ENCODE assay signal across 8 mouse cellular contexts in the genomic region with DNA sequence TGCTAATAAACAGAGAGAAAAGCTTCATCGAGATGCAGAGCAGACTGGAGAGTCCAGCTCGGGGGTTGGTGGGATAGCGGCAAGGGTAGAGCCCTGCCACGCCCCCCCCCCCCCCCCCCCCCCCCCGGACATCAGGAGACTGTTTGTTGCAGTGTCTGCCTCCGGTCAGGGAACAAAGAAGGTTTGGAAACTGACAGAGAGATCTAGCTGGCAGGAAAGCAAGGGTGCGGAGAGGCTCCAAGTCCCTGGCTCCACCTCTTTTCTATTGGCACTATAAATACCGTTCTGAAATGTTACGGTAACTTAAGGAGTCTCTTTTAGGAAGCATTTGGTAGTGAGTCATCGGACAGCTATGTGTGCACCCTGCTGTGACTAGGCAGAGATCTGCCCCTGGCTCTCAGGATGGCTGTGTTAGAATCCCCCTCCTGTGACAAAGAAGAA.
DNase-seq lines count a peak whose midpoint lies in the region; ATAC-seq and TF ChIP-seq lines count a peak whose summit lies in the region.
"Had no signal": no experiment of that assay in that cellular context is flagged by ENCODE, and none has a peak within 500 bp of the region (broad histone marks: within the 10 kb centered on the region; RNA-seq: fewer than 3 reads in every experiment).

No protein-coding gene starts in this region.

- peak; percentile 92 for DNase-seq in NIH3T3 (ENCODE audit: low read depth)
- peak; percentile 58 for DNase-seq in forebrain, embryonic 11.5 days (ENCODE audit: low spot score)
- DNase-seq in heart, postnatal 0 days (ENCODE audit: low spot score) = peak; percentile 95
- DNase-seq in liver, embryonic 11.5 days (ENCODE audit: low spot score) = no peak

- H3K36me3 ChIP-seq in ES-Bruce4 (ENCODE audit: control insufficient read depth, insufficient read depth, low read length, poor library complexity, severe bottlenecking) = no peaks in the 10 kb centered on the region
- H3K36me3 ChIP-seq in forebrain, embryonic 11.5 days (ENCODE audit: control insufficient read depth, insufficient read depth, low read length) = no peaks in the 10 kb centered on the region
- no peaks in the 10 kb centered on the region for H3K36me3 ChIP-seq in heart, postnatal 0 days (replicated peaks; ENCODE audit: control insufficient read depth, insufficient read depth, low read length)
- H3K36me3 ChIP-seq in limb, embryonic 12.5 days = no peaks in the 10 kb centered on the region
- no peaks in the 10 kb centered on the region for H3K36me3 ChIP-seq in neural tube, embryonic 13.5 days
- H3K36me3 ChIP-seq in liver, embryonic 11.5 days (ENCODE audit: control insufficient read depth, insufficient read depth, low read length) = no peaks in the 10 kb centered on the region

- 0 out of 2 replicates have a peak overlapping the region, but pooled peaks have one; percentile 60 for H3K27ac ChIP-seq in ES-Bruce4 (ENCODE audit: insufficient read depth, low read length)
- H3K27ac ChIP-seq in forebrain, embryonic 11.5 days (ENCODE audit: low read depth, low read length) = no peak overlapping the region
- peak overlapping the region; percentile 91 for H3K27ac ChIP-seq in heart, postnatal 0 days (ENCODE audit: low read depth)
- H3K27ac ChIP-seq in limb, embryonic 12.5 days = 0 out of 2 replicates have a peak overlapping the region, but pooled peaks have one; percentile 50
- peak overlapping the region; percentile 49 for H3K27ac ChIP-seq in neural tube, embryonic 13.5 days (replicated peaks)
- no peak overlapping the region for H3K27ac ChIP-seq in liver, embryonic 11.5 days (ENCODE audit: low read depth, low read length)

- H3K9ac ChIP-seq in ES-Bruce4 (ENCODE audit: low read depth, poor library complexity, severe bottlenecking) = no peak overlapping the region
- peak overlapping the region; percentile 37; the same call in 1 of the 2 replicates for H3K9ac ChIP-seq in forebrain, embryonic 11.5 days (ENCODE audit: low read length)
- H3K9ac ChIP-seq in heart, postnatal 0 days (replicated peaks; ENCODE audit: low read depth, low read length) = peak overlapping the region; percentile 14
- H3K9ac ChIP-seq in limb, embryonic 12.5 days (replicated peaks) = no peak overlapping the region
- peak overlapping the region; percentile 52; the same call in 1 of the 2 replicates for H3K9ac ChIP-seq in neural tube, embryonic 13.5 days
- no peak overlapping the region for H3K9ac ChIP-seq in liver, embryonic 11.5 days (ENCODE audit: low read depth, low read length)

- peaks cover 6% of the 10 kb centered on the region for H3K4me1 ChIP-seq in ES-Bruce4 (ENCODE audit: control insufficient read depth, insufficient read depth, low read length)
- H3K4me1 ChIP-seq in forebrain, embryonic 11.5 days (replicated peaks; ENCODE audit: control insufficient read depth, insufficient read depth, low read length) = peaks cover 8% of the 10 kb centered on the region; the same call in 1 of the 2 replicates
- H3K4me1 ChIP-seq in heart, postnatal 0 days (ENCODE audit: control insufficient read depth, insufficient read depth) = peaks cover 20% of the 10 kb centered on the region
- H3K4me1 ChIP-seq in limb, embryonic 12.5 days (replicated peaks) = peaks cover 10% of the 10 kb centered on the region
- peaks cover 15% of the 10 kb centered on the region for H3K4me1 ChIP-seq in neural tube, embryonic 13.5 days (replicated peaks)
- H3K4me1 ChIP-seq in liver, embryonic 11.5 days (replicated peaks; ENCODE audit: control insufficient read depth, insufficient read depth, low read length) = no peaks in the 10 kb centered on the region

- WGBS in forebrain, embryonic 11.5 days = 13% methylated on average over 8 of the region's 10 CpGs
- 1% methylated on average over 10 of the region's 10 CpGs for WGBS in heart, postnatal 0 days
- 24% methylated on average over 8 of the region's 10 CpGs for WGBS in limb, embryonic 12.5 days
- WGBS in neural tube, embryonic 13.5 days = 4% methylated on average over 8 of the region's 10 CpGs
- WGBS in liver, embryonic 11.5 days = 51% methylated on average over 9 of the region's 10 CpGs

- peak; percentile 70; the same call in 1 of the 2 replicates for ATAC-seq in forebrain, embryonic 11.5 days (replicated peaks; ENCODE audit: low FRiP score)
- ATAC-seq in heart, postnatal 0 days (ENCODE audit: insufficient read depth, low read depth) = peak; percentile 96
- ATAC-seq in limb, embryonic 12.5 days (ENCODE audit: insufficient number of reproducible peaks, insufficient read depth, low FRiP score, low TSS enrichment, low read depth) = no peak
- ATAC-seq in neural tube, embryonic 13.5 days (ENCODE audit: low read depth) = peak; percentile 81
- no peak for ATAC-seq in liver, embryonic 11.5 days (replicated peaks; ENCODE audit: low FRiP score)

- peaks cover 1% of the 10 kb centered on the region; the same call in 1 of the 2 replicates for H3K27me3 ChIP-seq in ES-Bruce4 (ENCODE audit: control insufficient read depth, insufficient read depth, low read length, poor library complexity, severe bottlenecking)
- H3K27me3 ChIP-seq in forebrain, embryonic 11.5 days (ENCODE audit: control insufficient read depth, insufficient read depth, low read length) = no peaks in the 10 kb centered on the region
- H3K27me3 ChIP-seq in heart, postnatal 0 days (ENCODE audit: control insufficient read depth, insufficient read depth, low read length) = no peaks in the 10 kb centered on the region
- H3K27me3 ChIP-seq in limb, embryonic 12.5 days = no peaks in the 10 kb centered on the region
- no peaks in the 10 kb centered on the region for H3K27me3 ChIP-seq in neural tube, embryonic 13.5 days
- H3K27me3 ChIP-seq in liver, embryonic 11.5 days (replicated peaks; ENCODE audit: control insufficient read depth, insufficient read depth, low read length) = no peaks in the 10 kb centered on the region

- no peak for TF ChIP-seq POLR2A in ES-Bruce4 (IDR thresholded peaks at IDR 0.05; ENCODE audit: insufficient read depth, low read length)

- no peaks in the 10 kb centered on the region for H3K9me3 ChIP-seq in ES-Bruce4 (replicated peaks; ENCODE audit: control insufficient read depth, insufficient read depth, low read length, poor library complexity, severe bottlenecking)
- no peaks in the 10 kb centered on the region for H3K9me3 ChIP-seq in forebrain, embryonic 11.5 days (ENCODE audit: control insufficient read depth, low read length)
- H3K9me3 ChIP-seq in heart, postnatal 0 days (replicated peaks; ENCODE audit: control insufficient read depth, low read length) = no peaks in the 10 kb centered on the region
- no peaks in the 10 kb centered on the region for H3K9me3 ChIP-seq in limb, embryonic 12.5 days
- H3K9me3 ChIP-seq in neural tube, embryonic 13.5 days = no peaks in the 10 kb centered on the region
- no peaks in the 10 kb centered on the region for H3K9me3 ChIP-seq in liver, embryonic 11.5 days (ENCODE audit: control insufficient read depth, low read length)

- no peak for TF ChIP-seq CTCF in ES-Bruce4 (IDR thresholded peaks at IDR 0.05; ENCODE audit: low read depth, low read length)
- no peak for TF ChIP-seq CTCF in heart, postnatal 0 days (IDR thresholded peaks at IDR 0.05; ENCODE audit: low read depth)

- TF ChIP-seq EP300 in ES-Bruce4 (IDR thresholded peaks at IDR 0.05; ENCODE audit: insufficient read depth, low read depth, low read length) = peak; percentile 68
- no peak for TF ChIP-seq EP300 in heart, postnatal 0 days (IDR thresholded peaks at IDR 0.05; ENCODE audit: low read depth)

- peak overlapping the region; percentile 34; the same call in 1 of the 2 replicates for H3K4me2 ChIP-seq in forebrain, embryonic 11.5 days (ENCODE audit: low read depth, low read length, severe bottlenecking)
- H3K4me2 ChIP-seq in heart, postnatal 0 days (ENCODE audit: low read depth, low read length) = peak overlapping the region; percentile 50
- peak overlapping the region; percentile 37 for H3K4me2 ChIP-seq in limb, embryonic 12.5 days
- peak overlapping the region; percentile 39 for H3K4me2 ChIP-seq in neural tube, embryonic 13.5 days
- H3K4me2 ChIP-seq in liver, embryonic 11.5 days = no peak overlapping the region

- no peak overlapping the region for H3K4me3 ChIP-seq in ES-Bruce4 (ENCODE audit: low read depth, low read length)
- no peak overlapping the region for H3K4me3 ChIP-seq in forebrain, embryonic 11.5 days (ENCODE audit: low read depth, low read length)
- no peak overlapping the region for H3K4me3 ChIP-seq in heart, postnatal 0 days (ENCODE audit: low read depth, low read length)
- H3K4me3 ChIP-seq in limb, embryonic 12.5 days (replicated peaks) = no peak overlapping the region
- H3K4me3 ChIP-seq in neural tube, embryonic 13.5 days = no peak overlapping the region
- H3K4me3 ChIP-seq in liver, embryonic 11.5 days (ENCODE audit: low read depth, low read length) = no peak overlapping the region
- H3K4me3 ChIP-seq: erythroblast, embryonic 14.5 days had no signal

Comparison
In these comparisons a context has a peak if more than half of its experiments do, and no peak if none do; other contexts are left out.
1. H3K27ac ChIP-seq: peak in ES-Bruce4 (single experiment), heart, postnatal 0 days (single experiment), limb, embryonic 12.5 days (single experiment) and neural tube, embryonic 13.5 days (single experiment); none in forebrain, embryonic 11.5 days (single experiment) and liver, embryonic 11.5 days (single experiment).
2. H3K9ac ChIP-seq: peak in forebrain, embryonic 11.5 days (single experiment), heart, postnatal 0 days (single experiment) and neural tube, embryonic 13.5 days (single experiment); none in ES-Bruce4 (single experiment), limb, embryonic 12.5 days (single experiment) and liver, embryonic 11.5 days (single experiment).
3. ATAC-seq: peak in forebrain, embryonic 11.5 days (single experiment), heart, postnatal 0 days (single experiment) and neural tube, embryonic 13.5 days (single experiment); none in limb, embryonic 12.5 days (single experiment) and liver, embryonic 11.5 days (single experiment).